Mouse (Mus musculus) layer of hippocampus, adult 18-20 months (tissue): ENCODE measurements at regions not wholly inside any gene's neighbourhood (a gene's known extent, or its start where the extent isn't known, plus 50 kb on each side); places are given as distances from the start of the nearest gene placed in this dataset.

Source experiments
- DNase-seq, 2 experiments: peaks; one replicate each; pipeline ENCODE4 v3.0.0; 2022; ENCODE audit warnings: low spot score in 2 of 2

DNA sequence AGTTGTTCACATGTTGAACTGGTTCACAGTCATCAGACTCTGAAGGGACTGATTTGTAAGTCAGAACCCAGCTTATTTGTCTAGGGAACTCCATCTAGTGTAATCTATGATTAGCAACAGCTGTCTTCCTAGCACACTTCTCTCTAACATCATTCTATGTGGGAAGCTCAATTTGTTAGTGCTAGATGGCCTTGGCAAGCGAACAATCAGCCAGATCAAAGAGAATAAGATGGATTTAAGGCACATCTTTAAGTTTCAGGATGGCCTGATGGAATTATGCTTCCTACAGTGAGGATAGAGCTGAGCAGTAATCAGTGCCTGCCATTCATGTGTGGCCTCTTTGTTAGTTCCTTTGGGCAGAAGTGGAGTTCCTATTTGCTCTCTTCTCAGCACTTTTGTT lies 183.1 kb upstream of the Pdcd1 start:
- DNase-seq = no peak

DNA sequence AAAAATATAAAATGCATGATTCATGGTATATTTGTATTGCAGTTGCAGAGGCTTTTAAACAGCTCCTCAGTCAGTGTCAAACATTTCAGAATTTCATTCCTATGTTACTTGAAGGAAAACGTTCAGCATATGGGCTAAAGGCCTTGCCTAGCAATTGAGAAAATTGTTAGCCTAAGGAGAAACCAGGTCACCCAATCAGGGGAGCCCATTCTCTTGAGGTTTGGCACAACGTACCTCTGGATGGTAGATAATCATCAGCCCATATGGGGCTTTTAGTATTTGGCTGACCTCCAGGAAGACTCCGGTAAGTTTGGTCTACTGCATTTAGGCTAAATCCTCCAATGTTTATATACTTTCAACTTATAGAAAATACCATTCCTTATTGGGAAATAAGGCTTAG lies 168.7 kb upstream of the Pdcd1 start:
- DNase-seq = no peak

DNA sequence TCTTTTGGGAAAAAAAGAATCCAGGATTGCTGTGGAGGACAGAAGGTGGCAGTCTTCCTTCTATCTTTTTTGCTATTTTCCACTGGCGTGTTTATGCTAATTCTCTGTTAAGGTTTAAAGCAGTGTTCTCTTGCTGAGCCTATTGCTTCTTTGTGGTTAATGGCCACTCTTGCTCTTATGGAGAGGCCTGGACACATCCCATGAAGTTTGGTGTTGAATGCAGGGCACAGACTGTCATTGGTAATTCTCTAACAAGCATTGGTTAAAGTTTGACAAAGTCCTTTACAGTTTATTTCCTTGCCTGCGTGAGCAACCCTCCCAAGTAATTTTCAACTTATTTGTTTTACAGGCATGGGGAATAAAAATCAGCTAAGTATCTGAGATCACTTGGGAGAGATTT lies 165.1 kb upstream of the Pdcd1 start:
- DNase-seq = no peak

GRCm38 (mm10) chr1:94208929-94209328 lies 156.6 kb upstream of the Pdcd1 start:
- no peak for DNase-seq

GRCm38 (mm10) chr1:94207859-94208258 lies 155.5 kb upstream of the Pdcd1 start:
- no peak for DNase-seq

DNA sequence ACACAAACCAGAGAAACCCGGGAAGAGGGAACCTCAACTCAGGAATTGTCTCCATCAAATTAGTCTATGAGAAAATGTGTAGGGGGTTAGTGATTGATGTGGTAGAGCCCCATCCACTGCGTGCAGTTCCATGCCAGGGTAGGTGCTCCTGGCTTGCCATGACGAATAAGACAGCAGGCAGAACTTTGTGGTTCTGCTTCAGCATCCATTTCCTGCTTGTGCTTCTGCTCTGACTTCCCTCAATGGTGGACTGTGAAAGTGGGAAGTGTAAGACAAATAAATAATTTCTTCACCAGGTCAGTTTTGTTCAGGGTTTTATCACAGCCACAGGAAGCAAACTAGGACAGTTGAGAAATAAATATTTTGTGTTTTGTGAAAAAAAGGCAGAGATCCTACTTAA lies 150.9 kb upstream of the Pdcd1 start:
- DNase-seq = no peak

DNA sequence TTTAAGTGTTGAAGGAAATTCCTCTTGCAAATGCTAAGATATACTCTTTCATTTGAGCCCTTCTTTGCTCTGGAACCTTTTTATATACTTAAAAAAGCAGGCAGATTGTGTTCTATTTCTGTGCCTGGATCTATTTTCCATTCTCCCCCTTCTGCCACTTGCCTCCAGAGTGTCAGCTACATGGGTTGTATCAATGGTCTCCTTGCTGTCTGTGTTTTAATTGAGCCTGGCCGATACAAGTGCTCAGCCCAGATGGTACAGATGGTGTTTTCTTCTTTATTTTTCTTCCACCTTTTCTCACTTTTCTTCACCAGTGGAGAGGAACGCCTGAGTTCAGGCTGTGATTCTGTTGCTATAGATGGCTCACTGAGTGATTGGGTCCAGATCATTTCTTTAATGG lies 131.5 kb upstream of the Pdcd1 start:
- DNase-seq = peak in 1 of 2 experiments; percentile 29

- DNase-seq = no peak
Measured at GRCm38 (mm10) chr1:94149958-94150357, 97.6 kb upstream of the Pdcd1 start.

DNA sequence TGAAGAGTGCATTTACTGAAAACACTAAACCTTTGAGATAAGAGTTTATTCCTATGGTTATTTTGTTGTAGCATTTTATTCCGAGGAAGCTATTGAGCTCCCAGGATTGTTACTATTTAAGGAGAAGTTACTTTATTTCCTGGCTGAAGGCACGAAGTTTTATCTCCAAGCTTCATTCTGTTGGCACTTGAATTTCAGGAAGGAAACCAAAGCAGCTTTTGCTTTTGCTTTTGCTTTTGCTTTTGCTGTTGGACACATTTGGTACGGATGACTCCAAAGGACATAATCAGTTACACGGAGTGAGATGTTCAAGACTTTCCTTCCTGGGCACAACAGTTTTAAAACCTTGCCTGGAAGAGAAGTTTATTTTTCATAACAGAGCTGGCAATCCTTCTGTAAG lies 94.7 kb upstream of the Pdcd1 start:
- no peak for DNase-seq

DNA sequence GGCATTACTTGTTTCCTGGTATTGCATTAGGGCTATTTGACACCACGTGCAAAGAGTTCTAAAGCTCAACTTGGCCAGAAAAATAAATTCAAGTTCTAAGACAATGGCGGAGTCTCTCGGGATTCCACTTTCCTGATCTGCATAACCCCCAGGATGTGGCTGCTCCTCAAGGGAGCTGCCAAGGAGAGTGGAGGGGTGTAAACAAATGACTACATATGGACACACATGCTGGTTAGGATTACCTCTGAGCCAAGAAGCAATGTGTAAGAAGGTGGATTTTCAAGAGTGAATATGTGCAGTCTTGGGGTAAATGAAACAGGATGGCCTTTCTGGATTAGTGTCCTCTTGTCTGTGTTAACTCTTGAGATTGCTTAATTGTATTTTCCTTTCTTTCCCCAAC lies 88.2 kb upstream of the Pdcd1 start:
- DNase-seq = no peak

- DNase-seq = peak in 1 of 2 experiments; percentile 12
Measured at GRCm38 (mm10) chr1:94139445-94140062, 87.2 kb upstream of the Pdcd1 start.

DNA sequence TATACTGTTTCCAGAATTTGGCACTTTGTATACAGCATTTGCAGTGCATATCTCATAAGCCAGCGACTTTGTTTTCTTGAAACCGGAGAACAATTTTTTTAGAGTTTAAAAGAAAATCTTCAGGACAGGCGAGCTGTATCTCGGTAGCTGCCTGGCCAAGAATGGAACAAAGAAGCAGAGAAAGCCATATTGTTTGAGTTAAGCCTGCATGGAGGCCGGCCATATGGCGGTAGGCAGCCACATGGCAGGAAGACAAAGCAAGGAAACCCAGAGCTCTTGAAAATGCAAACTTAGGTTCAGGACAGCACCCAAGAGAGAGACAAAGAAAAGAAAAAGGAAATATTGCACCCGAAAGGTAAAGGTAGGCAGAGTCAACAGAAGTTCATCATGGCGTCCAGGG lies 84.4 kb upstream of the Pdcd1 start:
- DNase-seq = peak; percentile 6 to 57
